Mouse (Mus musculus) lung, postnatal 0 days (tissue): ENCODE data around the gene Dscaml1. TPM values are rescaled to one million over a fixed set of nuclear protein-coding genes. Genes with fewer than 3 reads are reported as not detected.

ENCODE experiments used
- ATAC-seq: fragments of 200-750 bp; cut with Nextera tagmentation; 2 replicates; pipeline ENCODE4 v1.8.0; 2017; ENCODE audit warnings: moderate library complexity
- DNase-seq: peaks from one replicate; pipeline ENCODE4 v3.0.0-alpha.2; 2016; ENCODE audit warnings: low spot score
- H3K27ac ChIP-seq: fragments of 300-500 bp; sonication (generic); 2 replicates; pipeline ENCODE4 v1.5.1; 2014; ENCODE audit warnings: antibody characterized with exemption, mild to moderate bottlenecking, low read length, mixed read lengths
- H3K27me3 ChIP-seq: fragments of 300-500 bp; sonication (generic); replicated peaks from 2 replicates; pipeline ENCODE4 v1.6.1; 2014; ENCODE audit warnings: low read length, mixed read lengths; ENCODE audit not compliant: insufficient read depth
- H3K36me3 ChIP-seq: fragments of 300-500 bp; sonication (generic); 2 replicates; pipeline ENCODE4 v1.6.1; 2014; ENCODE audit warnings: low read length, mixed read lengths; ENCODE audit not compliant: insufficient read depth
- H3K4me1 ChIP-seq: fragments of 300-500 bp; sonication (generic); 2 replicates; pipeline ENCODE4 v1.6.1; 2014; ENCODE audit warnings: antibody characterized with exemption, low read depth, low read length, mixed read lengths; ENCODE audit not compliant: insufficient read depth
- H3K4me2 ChIP-seq: fragments of 300-500 bp; sonication (generic); replicated peaks from 2 replicates; pipeline ENCODE4 v1.6.1; 2014; ENCODE audit warnings: low read depth, mild to moderate bottlenecking, low read length, moderate library complexity, mixed read lengths
- H3K4me3 ChIP-seq: fragments of 300-500 bp; sonication (generic); 2 replicates; pipeline ENCODE4 v1.5.1; 2014; ENCODE audit warnings: low read depth, low read length
- H3K9ac ChIP-seq: fragments of 300-500 bp; sonication (generic); replicated peaks from 2 replicates; pipeline ENCODE4 v1.6.1; 2014; ENCODE audit warnings: low read depth, mild to moderate bottlenecking
- H3K9me3 ChIP-seq: fragments of 300-500 bp; sonication (generic); 2 replicates; pipeline ENCODE4 v1.6.1; 2016; ENCODE audit warnings: low read length, mixed read lengths
- CTCF ChIP-seq: IDR thresholded peaks from 2 replicates; pipeline ENCODE4 v1.5.1; 2016; ENCODE audit warnings: antibody characterized with exemption, mild to moderate bottlenecking
- EP300 ChIP-seq: IDR thresholded peaks from 2 replicates; pipeline ENCODE4 v1.6.1; 2016; ENCODE audit warnings: antibody characterized with exemption, mild to moderate bottlenecking, control low read depth
- WGBS: fragments of 180-500 bp; shearing (Covaris S2); extraction: QIAGEN DNeasy Blood & Tissue Kit; methylation state at CpG from one replicate; pipeline ENCODE4 v1.1.7; 2014; 5-methylcytosine and 5-hydroxymethylcytosine counted together
- polyA plus RNA-seq: library from polyadenylated mRNA; unstranded; fragments of >200 nt; fragmentation: Nextera tagmentation; extraction: Ambion mirVana; gene quantifications from 2 replicates; pipeline ENCODE4 v1.2.1, GENCODE M21; 2015

Dscaml1 gene
- polyA plus RNA-seq, 1 experiment from 2014 or later: 0.16 TPM

DNA sequence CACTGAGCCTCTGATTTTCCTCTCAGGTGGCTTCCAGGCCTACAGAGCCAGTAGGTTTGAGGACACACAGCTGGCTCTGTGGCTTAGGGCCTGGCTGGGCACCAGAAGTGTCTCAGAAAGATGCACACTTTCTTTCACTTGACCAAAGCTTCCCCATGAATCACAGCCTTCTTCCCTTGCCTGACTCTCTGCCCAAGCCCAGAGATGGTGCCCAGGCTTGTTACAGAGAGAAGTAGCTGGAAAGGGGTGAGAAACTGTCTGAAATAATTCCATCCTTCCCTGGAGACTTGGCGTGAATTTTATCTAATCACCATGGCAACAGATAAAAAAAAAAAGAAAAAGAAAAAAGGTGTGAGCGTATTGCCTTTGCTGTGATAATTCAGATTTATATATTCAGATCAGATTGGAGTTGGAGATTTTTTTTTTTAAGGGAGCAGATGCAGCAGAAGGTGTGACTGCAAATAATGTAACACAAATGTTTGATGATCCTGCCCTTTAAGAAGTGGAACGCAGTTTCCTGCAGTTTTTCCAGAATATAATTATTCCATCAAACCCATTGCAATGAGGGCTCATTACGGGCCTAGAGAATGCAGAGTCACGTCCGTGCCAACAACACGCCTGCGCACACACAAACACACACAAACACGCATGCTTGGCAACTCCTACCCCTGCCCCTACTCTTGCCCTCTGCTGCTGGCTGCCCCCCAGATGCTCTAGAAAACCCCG is 44.5 kb downstream of the Dscaml1 start:
- Histone ChIP-seq H3K4me3 (no peak overlapping the region), H3K36me3 (no peaks in the 10 kb centered on the region), H3K4me1 (no peaks in the 10 kb centered on the region), H3K27me3 (no peaks in the 10 kb centered on the region), H3K9me3 (no peaks in the 10 kb centered on the region), H3K27ac (no peak overlapping the region), H3K9ac (no peak overlapping the region), H3K4me2 (no peak overlapping the region)
- ATAC-seq (no peak), DNase-seq (no peak)
- 79% methylated on average over 10 of the region's 10 CpGs for WGBS
- TF ChIP-seq CTCF: no peak
- no peak for TF ChIP-seq EP300

GRCm38 (mm10) chr9:45471691-45472090 is 45.3 kb downstream of the Dscaml1 start:
- WGBS: 33% methylated on average over 9 of the region's 9 CpGs
- no peaks in the 10 kb centered on the region for H3K9me3 ChIP-seq
- no peak overlapping the region for H3K4me2 ChIP-seq
- H3K27ac ChIP-seq: no peak overlapping the region
- H3K9ac ChIP-seq: no peak overlapping the region
- H3K36me3 ChIP-seq: no peaks in the 10 kb centered on the region
- H3K4me1 ChIP-seq: no peaks in the 10 kb centered on the region
- no peaks in the 10 kb centered on the region for H3K27me3 ChIP-seq
- ATAC-seq (no peak), DNase-seq (no peak)
- TF ChIP-seq CTCF: no peak
- TF ChIP-seq EP300: no peak
- no peak overlapping the region for H3K4me3 ChIP-seq

DNA sequence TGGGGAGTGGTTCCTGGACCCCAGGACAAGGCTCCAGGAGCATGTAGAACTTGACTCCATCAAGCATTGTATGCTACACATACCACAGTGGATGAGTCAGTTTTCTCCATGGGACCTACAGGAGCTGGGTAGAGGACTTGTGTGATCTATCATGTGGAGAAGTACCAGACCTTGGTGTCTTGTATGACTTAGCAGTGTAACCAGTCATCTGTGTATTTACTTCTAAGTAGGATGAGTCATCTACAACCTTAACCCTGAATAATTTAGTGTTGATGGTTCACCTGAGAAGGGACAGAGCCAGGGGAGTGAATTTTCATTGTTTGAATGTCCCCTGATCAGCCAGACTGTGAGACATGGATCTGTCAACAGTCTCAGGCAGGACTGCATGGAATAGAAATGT is 48.4 kb downstream of the Dscaml1 start:
- Histone ChIP-seq H3K4me3 (no peak overlapping the region), H3K4me2 (no peak overlapping the region), H3K27ac (no peak overlapping the region), H3K9ac (no peak overlapping the region), H3K4me1 (no peaks in the 10 kb centered on the region), H3K36me3 (no peaks in the 10 kb centered on the region), H3K27me3 (no peaks in the 10 kb centered on the region), H3K9me3 (no peaks in the 10 kb centered on the region)
- ATAC-seq: no peak
- no peak for TF ChIP-seq EP300
- no peak for TF ChIP-seq CTCF
- no peak for DNase-seq

- 84% methylated on average over 9 of the region's 9 CpGs for WGBS
- H3K27me3 ChIP-seq: no peaks in the 10 kb centered on the region
- DNase-seq (no peak), ATAC-seq (no peak)
- no peak overlapping the region for H3K4me3 ChIP-seq
- TF ChIP-seq EP300 (no peak), CTCF (no peak)
- H3K9me3 ChIP-seq: no peaks in the 10 kb centered on the region
- no peak overlapping the region for H3K27ac ChIP-seq
- no peak overlapping the region for H3K9ac ChIP-seq
- H3K4me2 ChIP-seq: no peak overlapping the region
- H3K4me1 ChIP-seq: no peaks in the 10 kb centered on the region
- H3K36me3 ChIP-seq: no peaks in the 10 kb centered on the region
Observed at GRCm38 (mm10) chr9:45480936-45481335, 54.5 kb downstream of the Dscaml1 start.

DNA sequence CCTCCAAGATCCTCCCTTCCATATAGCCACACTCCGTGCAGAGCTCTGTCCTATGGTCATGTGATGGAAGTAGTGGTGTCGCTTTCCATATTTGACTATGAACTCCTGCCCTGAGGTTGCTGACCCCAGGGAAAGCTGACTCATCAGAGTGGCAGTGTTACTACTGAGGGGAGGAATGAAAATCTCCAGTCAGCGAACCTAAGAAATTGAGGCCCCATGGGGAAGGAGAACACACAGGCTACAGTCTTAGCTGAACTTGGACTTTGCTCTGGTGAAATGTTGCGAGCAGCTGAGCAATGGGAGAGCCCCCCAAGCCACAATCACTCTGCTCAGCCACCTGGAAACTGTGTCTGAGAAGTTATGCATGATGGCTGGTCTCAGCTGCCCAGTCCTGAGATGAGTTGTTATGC is 60.2 kb downstream of the Dscaml1 start:
- H3K9me3 ChIP-seq: no peaks in the 10 kb centered on the region
- WGBS: 78% methylated on average over 4 of the region's 4 CpGs
- H3K4me2 ChIP-seq: no peak overlapping the region
- no peaks in the 10 kb centered on the region for H3K4me1 ChIP-seq
- H3K9ac ChIP-seq: no peak overlapping the region
- H3K4me3 ChIP-seq: no peak overlapping the region
- no peaks in the 10 kb centered on the region for H3K27me3 ChIP-seq
- ATAC-seq: no peak
- DNase-seq: no peak
- TF ChIP-seq EP300: no peak
- no peak for TF ChIP-seq CTCF
- no peaks in the 10 kb centered on the region for H3K36me3 ChIP-seq
- no peak overlapping the region for H3K27ac ChIP-seq

DNA sequence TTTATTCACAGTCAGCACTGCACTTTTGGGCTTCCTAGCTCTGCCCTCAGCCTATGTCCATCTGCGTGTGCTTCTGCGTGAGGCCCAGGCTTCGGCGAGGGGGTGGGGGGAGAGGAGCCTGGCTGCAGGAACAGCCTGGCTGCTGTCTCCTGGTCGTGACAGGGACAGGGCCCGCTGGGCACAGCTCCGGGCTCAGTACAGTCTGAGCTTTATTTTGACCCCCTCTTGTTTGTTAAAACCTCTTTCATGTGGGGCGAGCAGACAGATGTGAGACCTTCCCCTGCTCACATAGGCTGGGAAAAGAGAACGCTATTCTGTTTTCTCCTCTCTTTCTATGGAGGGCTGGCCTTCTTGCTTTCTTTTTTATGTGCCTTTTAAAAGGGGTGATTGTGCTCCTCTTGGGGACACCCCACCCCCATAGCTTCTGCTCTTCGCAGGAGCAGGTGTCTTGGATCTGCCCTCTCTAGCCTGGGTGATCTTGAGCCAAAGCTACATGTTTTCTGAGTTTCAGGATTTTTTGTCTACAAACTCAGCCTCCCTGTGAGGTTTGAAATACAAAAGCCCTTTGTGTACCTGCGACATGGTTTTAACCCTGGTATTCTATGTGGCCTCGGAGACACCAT is 60.9 kb downstream of the Dscaml1 start:
- no peak overlapping the region for H3K4me3 ChIP-seq
- WGBS: 77% methylated on average over 12 of the region's 12 CpGs
- no peak for TF ChIP-seq CTCF
- TF ChIP-seq EP300: no peak
- no peak overlapping the region for H3K9ac ChIP-seq
- H3K9me3 ChIP-seq: no peaks in the 10 kb centered on the region
- no peaks in the 10 kb centered on the region for H3K27me3 ChIP-seq
- H3K36me3 ChIP-seq: no peaks in the 10 kb centered on the region
- no peak overlapping the region for H3K4me2 ChIP-seq
- H3K27ac ChIP-seq: no peak overlapping the region
- no peak for ATAC-seq
- no peaks in the 10 kb centered on the region for H3K4me1 ChIP-seq
- DNase-seq: no peak
